Mouse (Mus musculus): ENCODE measurements at regions not wholly inside any gene's neighbourhood (a gene's known extent, or its start where the extent isn't known, plus 50 kb on each side); places are given as distances from the start of the nearest gene placed in this dataset.

DNA sequence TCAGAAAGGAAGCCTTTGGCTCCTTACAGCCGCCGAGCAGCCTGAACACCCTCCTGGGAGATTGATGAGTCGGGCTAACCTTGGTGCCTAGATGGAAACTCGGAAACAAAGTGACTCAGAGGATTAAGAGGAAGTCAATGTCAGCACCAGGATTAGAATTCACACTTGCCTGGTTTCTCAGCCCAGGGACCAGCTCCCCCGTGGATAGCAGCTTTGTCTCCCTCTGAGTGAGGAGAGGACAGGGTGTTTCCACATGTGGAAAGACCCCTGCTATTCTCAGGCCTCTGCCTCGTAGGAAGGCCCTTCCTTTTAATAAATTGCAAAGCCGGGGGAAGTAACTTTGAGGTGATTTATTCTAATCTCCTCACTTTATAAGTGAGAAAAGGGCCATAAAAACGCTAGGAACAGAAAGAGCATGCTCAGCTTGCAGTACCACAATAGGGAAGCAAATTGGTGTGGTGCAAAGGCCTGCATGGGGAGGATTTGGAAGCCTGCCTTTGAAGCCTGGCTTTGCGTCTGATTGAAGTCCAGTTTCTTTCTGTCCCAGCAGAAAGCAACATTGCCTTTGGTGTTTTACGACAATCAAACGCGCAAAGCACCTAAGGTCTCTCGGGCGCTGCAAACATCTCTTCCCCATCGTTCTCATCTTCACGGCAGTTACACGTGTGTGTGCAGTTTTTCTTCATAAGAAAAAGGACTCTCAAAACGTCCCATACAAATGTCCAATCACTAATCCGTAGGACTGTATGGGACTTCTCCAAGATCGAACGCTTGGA, 242.8 kb downstream of the Ndfip2 start:
- DNase-seq (ENCODE audit: low spot score) = peak; percentile 45

DNA sequence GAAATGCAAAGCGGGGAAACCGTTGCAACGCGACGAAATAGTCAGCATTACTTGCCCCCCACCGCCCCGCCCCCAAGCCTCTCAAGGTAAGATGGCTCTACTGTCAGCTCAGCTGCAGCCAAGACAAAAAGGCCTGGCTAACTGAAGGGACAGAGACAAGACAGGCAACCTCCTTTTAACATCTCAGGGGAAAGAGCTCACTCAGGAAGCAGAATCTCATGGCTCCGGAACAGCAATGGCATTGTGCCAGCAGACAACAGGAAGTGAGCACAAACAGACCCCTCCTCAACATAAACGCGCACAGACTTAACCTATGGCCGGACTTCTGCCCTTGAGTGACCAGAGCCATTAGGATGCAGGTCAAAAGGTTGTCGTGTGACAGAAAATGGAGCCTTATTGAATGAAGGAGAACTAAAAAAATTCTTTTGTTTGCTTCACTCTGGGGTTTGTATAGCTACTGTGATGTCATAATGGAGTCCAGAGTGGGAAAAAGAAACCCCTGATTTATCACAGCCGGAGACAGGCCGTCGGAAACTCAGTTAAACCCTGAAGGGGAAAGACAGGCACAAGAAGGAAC, 241.0 kb downstream of the Ndfip2 start:
- peak; percentile 35 for DNase-seq (ENCODE audit: low spot score)

- no peak for DNase-seq (ENCODE audit: low spot score)
Observed at GRCm38 (mm10) chr14:105498155-105498906, 240.0 kb downstream of the Ndfip2 start.

- no peak for DNase-seq (ENCODE audit: low spot score)
Observed at GRCm38 (mm10) chr14:105495161-105495560, 236.8 kb downstream of the Ndfip2 start.

DNA sequence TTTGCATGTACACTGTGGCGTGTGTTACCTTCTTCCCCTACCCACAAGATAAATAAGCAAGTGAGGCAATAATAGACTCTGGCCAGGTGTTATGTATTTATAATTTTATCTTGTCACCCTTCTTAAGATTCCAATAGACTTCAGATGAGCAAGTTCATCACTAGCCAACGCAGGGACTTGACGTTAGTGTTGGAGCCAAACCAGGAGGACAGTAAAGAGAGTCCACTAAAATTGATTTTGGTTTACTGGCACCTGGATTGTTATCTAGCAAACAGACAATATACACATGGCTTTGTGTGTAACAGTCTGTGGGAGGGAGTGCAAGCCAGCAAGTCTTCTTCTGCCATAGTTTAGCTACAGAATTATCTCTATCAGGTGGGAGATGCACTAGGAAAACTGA, 236.0 kb downstream of the Ndfip2 start:
- no peak for DNase-seq (ENCODE audit: low spot score)

DNA sequence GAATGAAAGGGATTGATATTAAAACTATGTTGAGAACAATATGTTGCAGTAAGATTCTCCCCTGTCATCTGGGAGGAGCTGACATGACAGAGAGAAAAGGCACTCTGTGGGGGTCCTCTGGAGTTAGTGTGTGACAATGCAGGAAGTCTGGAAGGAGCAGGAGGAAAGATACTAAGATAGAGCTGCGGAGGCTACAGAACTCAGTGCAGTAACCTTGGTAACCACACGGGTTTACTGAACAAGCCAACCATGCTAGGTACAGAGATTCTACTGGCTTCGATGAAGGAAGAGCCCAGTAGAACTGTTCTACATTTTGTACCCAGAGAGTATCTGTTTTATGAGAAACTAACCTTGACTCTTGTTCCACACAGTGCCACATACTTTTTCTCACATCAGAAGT, 231.8 kb downstream of the Ndfip2 start:
- no peak for DNase-seq (ENCODE audit: low spot score)

GRCm38 (mm10) chr14:105483352-105484083, 225.1 kb downstream of the Ndfip2 start:
- DNase-seq (ENCODE audit: low spot score) = peak; percentile 87

GRCm38 (mm10) chr14:105482644-105483351, 224.4 kb downstream of the Ndfip2 start:
- DNase-seq (ENCODE audit: low spot score) = no peak

- no peak for DNase-seq (ENCODE audit: low spot score)
Observed at GRCm38 (mm10) chr14:105480048-105480447, 221.7 kb downstream of the Ndfip2 start.

- DNase-seq (ENCODE audit: low spot score) = peak; percentile 37
Observed at GRCm38 (mm10) chr14:105474991-105475553, 216.7 kb downstream of the Ndfip2 start.

GRCm38 (mm10) chr14:105448919-105449458, 190.6 kb downstream of the Ndfip2 start:
- DNase-seq (ENCODE audit: low spot score) = no peak

DNA sequence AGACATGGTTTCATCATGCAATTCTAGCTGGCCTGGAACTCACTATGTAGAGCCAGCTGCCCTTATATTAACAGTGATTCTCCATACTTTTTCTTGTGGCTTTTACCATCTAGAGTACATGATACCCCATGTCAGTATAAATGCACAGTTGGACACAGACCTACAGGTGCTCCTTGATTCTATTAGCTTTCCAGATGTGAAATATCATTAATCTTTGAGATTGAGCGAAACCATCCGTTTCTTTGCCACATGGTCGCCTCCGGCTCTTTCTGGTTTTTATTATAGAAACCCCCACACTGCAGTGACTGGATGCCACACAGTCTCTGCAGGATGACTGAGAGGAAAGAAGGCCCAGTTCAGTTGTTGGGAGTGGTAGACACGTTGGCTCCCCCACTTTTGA, 188.7 kb downstream of the Ndfip2 start:
- no peak for DNase-seq (ENCODE audit: low spot score)

GRCm38 (mm10) chr14:105435343-105435742, 177.0 kb downstream of the Ndfip2 start:
- no peak for DNase-seq (ENCODE audit: low spot score)

- DNase-seq (ENCODE audit: low spot score) = no peak
Observed at GRCm38 (mm10) chr14:105433456-105433855, 175.1 kb downstream of the Ndfip2 start.

- peak; percentile 32 for DNase-seq (ENCODE audit: low spot score)
Observed at GRCm38 (mm10) chr14:105432670-105433069, 174.3 kb downstream of the Ndfip2 start.

DNA sequence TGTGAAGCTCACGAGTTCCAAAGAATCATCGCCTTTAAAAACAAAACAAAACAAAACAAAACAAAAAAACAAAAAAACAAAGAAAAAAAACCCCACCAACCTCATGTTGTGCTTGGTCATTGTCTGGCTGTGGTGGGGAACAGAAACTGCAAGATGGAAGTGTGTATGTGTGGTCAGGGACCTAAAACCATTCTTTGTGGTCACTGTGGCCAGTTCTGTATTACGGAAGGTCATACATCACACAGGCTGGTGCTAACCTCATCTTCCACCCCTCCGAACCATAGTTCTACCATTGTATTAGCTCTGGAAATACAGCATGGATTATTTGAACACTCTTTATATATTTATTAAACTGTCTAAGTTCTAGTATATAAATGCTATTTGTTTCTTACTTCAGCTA, 173.2 kb downstream of the Ndfip2 start:
- no peak for DNase-seq (ENCODE audit: low spot score)

- DNase-seq (ENCODE audit: low spot score) = no peak
Observed at GRCm38 (mm10) chr14:105429664-105430257, 171.4 kb downstream of the Ndfip2 start.

- DNase-seq (ENCODE audit: low spot score) = peak; percentile 57
Observed at GRCm38 (mm10) chr14:105427474-105427901, 169.1 kb downstream of the Ndfip2 start.

DNA sequence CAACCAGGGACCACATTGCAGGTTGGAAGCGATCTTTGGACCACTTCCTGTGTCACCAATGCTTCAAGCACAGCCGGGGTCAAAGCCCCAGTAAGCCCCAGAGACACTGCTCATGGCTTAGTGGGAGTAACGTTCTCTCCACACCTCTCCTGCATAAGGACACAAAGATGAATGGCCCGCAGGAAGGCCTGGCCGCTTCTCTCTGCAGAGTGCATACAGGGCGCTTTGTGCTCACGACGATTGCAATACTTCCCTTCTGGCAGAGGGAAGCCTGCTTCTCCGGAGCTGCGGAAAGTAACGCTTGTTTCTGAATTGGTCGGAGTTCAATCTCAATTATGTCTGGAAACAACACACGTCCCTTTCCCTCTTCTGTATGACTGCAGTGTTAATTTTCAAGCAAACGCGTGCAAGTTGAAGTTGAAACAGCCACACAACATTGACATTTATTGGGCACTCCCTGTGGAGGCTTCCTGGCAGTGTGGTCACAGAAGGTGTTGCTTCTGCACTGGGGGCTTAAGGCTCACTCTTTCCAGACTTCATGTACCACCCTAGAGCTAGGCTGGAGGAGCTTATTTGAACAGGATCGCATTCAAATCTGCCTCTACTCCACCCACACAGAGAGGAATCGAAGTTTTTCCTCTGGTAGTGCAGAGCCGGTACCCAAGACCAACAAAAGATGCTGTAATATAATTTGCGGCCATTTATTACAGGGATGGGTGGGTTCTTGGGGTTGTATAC, 168.4 kb downstream of the Ndfip2 start:
- DNase-seq (ENCODE audit: low spot score) = no peak

- DNase-seq (ENCODE audit: low spot score) = no peak
Observed at GRCm38 (mm10) chr14:105417967-105418366, 159.6 kb downstream of the Ndfip2 start.

All from retina, embryonic 14.5 days (tissue).